Mouse (Mus musculus) liver, postnatal 0 days (tissue): ENCODE data around the gene Ptch2. TPM values are rescaled to one million over a fixed set of nuclear protein-coding genes. Genes with fewer than 3 reads are reported as not detected.

ENCODE experiments used
- ATAC-seq: fragments of 200-750 bp; cut with Nextera tagmentation; 2 replicates; pipeline ENCODE4 v1.8.0; 2017; ENCODE audit warnings: mild to moderate bottlenecking, moderate library complexity
- DNase-seq: peaks from one replicate; pipeline ENCODE4 v3.0.0-alpha.2; 2016
- H3K27ac ChIP-seq: fragments of 300-500 bp; sonication (generic); 2 replicates; pipeline ENCODE4 v1.5.1; 2014; ENCODE audit warnings: antibody characterized with exemption, moderate library complexity, mild to moderate bottlenecking, low read depth
- H3K27me3 ChIP-seq: fragments of 300-500 bp; sonication (generic); 2 replicates; pipeline ENCODE4 v1.6.1; 2014; ENCODE audit warnings: low read length, control low read depth, mixed read lengths; ENCODE audit not compliant: insufficient read depth
- H3K36me3 ChIP-seq: fragments of 300-500 bp; sonication (generic); replicated peaks from 2 replicates; pipeline ENCODE4 v1.6.1; 2014; ENCODE audit warnings: mild to moderate bottlenecking, control low read depth, low read length, moderate library complexity, mixed read lengths; ENCODE audit not compliant: insufficient read depth
- H3K4me1 ChIP-seq: fragments of 300-500 bp; sonication (generic); 2 replicates; pipeline ENCODE4 v1.6.1; 2014; ENCODE audit warnings: antibody characterized with exemption, mild to moderate bottlenecking, control low read depth; ENCODE audit not compliant: insufficient read depth
- H3K4me2 ChIP-seq: fragments of 300-500 bp; sonication (generic); 2 replicates; pipeline ENCODE4 v1.6.1; 2014; ENCODE audit warnings: low read depth, mild to moderate bottlenecking, low read length, moderate library complexity, mixed read lengths
- H3K4me3 ChIP-seq: fragments of 300-500 bp; sonication (generic); 2 replicates; pipeline ENCODE4 v1.5.1; 2014; ENCODE audit warnings: low read depth, low read length
- H3K9ac ChIP-seq: fragments of 300-500 bp; sonication (generic); replicated peaks from 2 replicates; pipeline ENCODE4 v1.6.1; 2014; ENCODE audit warnings: mild to moderate bottlenecking, moderate library complexity
- H3K9me3 ChIP-seq: fragments of 300-500 bp; sonication (generic); 2 replicates; pipeline ENCODE4 v1.6.1; 2016; ENCODE audit warnings: mild to moderate bottlenecking, control low read depth, low read length, mixed read lengths
- CTCF ChIP-seq: sonication (generic); IDR thresholded peaks from 2 replicates; pipeline ENCODE4 v1.5.1; 2016; ENCODE audit warnings: antibody characterized with exemption, low read depth
- EP300 ChIP-seq: IDR thresholded peaks from 2 replicates; pipeline ENCODE4 v1.6.1; 2016; ENCODE audit warnings: antibody characterized with exemption, low read depth, mild to moderate bottlenecking
- WGBS: fragments of 180-500 bp; shearing (Covaris S2); extraction: QIAGEN DNeasy Blood & Tissue Kit; methylation state at CpG from one replicate; pipeline ENCODE4 v1.1.7; 2014; ENCODE audit not compliant: insufficient replicate concordance; 5-methylcytosine and 5-hydroxymethylcytosine counted together
- polyA plus RNA-seq: library from polyadenylated mRNA; unstranded; fragments of >200 nt; fragmentation: Nextera tagmentation; extraction: Ambion mirVana; gene quantifications from 2 replicates; pipeline ENCODE4 v1.2.1, GENCODE M21; 2015

Gene Ptch2
- polyA plus RNA-seq, 1 experiment from 2014 or later = 0.52 TPM

- DNase-seq = no peak
- TF ChIP-seq EP300 (no peak), CTCF (no peak)
- peaks cover 25% of the 10 kb centered on the region for H3K36me3 ChIP-seq
- 81% methylated on average over 6 of the region's 6 CpGs for WGBS
- no peak for ATAC-seq
- H3K27ac ChIP-seq = no peak overlapping the region
- H3K27me3 ChIP-seq = peaks cover 17% of the 10 kb centered on the region
- peaks cover 39% of the 10 kb centered on the region for H3K4me1 ChIP-seq
- H3K4me2 ChIP-seq = no peak overlapping the region
- no peak overlapping the region for H3K4me3 ChIP-seq
- no peak overlapping the region for H3K9ac ChIP-seq
- no peaks in the 10 kb centered on the region for H3K9me3 ChIP-seq
Measured at GRCm38 (mm10) chr4:117130790-117131189, 34.9 kb downstream of the Ptch2 start.

- WGBS = 84% methylated on average over 6 of the region's 6 CpGs
Measured at GRCm38 (mm10) chr4:117131198-117131597, 35.3 kb downstream of the Ptch2 start.

GRCm38 (mm10) chr4:117131890-117132793, 36.3 kb downstream of the Ptch2 start:
- Histone ChIP-seq H3K27ac (no peak overlapping the region), H3K9ac (peak overlapping the region; percentile 88), H3K27me3 (peaks cover 17% of the 10 kb centered on the region), H3K36me3 (peaks cover 25% of the 10 kb centered on the region), H3K4me3 (peak overlapping the region; percentile 92), H3K9me3 (no peaks in the 10 kb centered on the region), H3K4me2 (peak overlapping the region; percentile 98), H3K4me1 (peaks cover 33% of the 10 kb centered on the region)
- ATAC-seq (no peak), DNase-seq (no peak)
- TF ChIP-seq CTCF = no peak
- TF ChIP-seq EP300 = no peak
- WGBS = 55% methylated on average over 7 of the region's 7 CpGs

More at GRCm38 (mm10) chr4:117131198-117131597, 35.3 kb downstream of the Ptch2 start:
- ATAC-seq (no peak), DNase-seq (no peak)
- Histone ChIP-seq H3K36me3 (peaks cover 25% of the 10 kb centered on the region), H3K9ac (no peak overlapping the region), H3K4me3 (0 out of 2 replicates have a peak overlapping the region, but pooled peaks have one; percentile 92), H3K4me2 (peak overlapping the region; percentile 98; the same call in 1 of the 2 replicates), H3K27me3 (peaks cover 17% of the 10 kb centered on the region), H3K27ac (no peak overlapping the region), H3K4me1 (peaks cover 39% of the 10 kb centered on the region), H3K9me3 (no peaks in the 10 kb centered on the region)
- no peak for TF ChIP-seq CTCF
- TF ChIP-seq EP300 = no peak

- no peak for TF ChIP-seq EP300
- TF ChIP-seq CTCF = no peak
Measured at GRCm38 (mm10) chr4:117132794-117133143, 36.9 kb downstream of the Ptch2 start.

GRCm38 (mm10) chr4:117133366-117133796, 37.5 kb downstream of the Ptch2 start:
- Histone ChIP-seq H3K27me3 (peaks cover 17% of the 10 kb centered on the region), H3K4me3 (peak overlapping the region; percentile 92), H3K4me2 (peak overlapping the region; percentile 98), H3K4me1 (peaks cover 30% of the 10 kb centered on the region), H3K36me3 (peaks cover 19% of the 10 kb centered on the region), H3K27ac (peak overlapping the region; percentile 72; the same call in 1 of the 2 replicates), H3K9me3 (no peaks in the 10 kb centered on the region), H3K9ac (peak overlapping the region; percentile 88)
- WGBS = under 1% methylated on average over 41 of the region's 42 CpGs
- DNase-seq (no peak), ATAC-seq (no peak)
- TF ChIP-seq EP300 = no peak
- TF ChIP-seq CTCF = no peak

More at GRCm38 (mm10) chr4:117132794-117133143, 36.9 kb downstream of the Ptch2 start:
- H3K9me3 ChIP-seq = no peaks in the 10 kb centered on the region
- peaks cover 30% of the 10 kb centered on the region for H3K4me1 ChIP-seq
- H3K27ac ChIP-seq = no peak overlapping the region
- H3K4me3 ChIP-seq = peak overlapping the region; percentile 92
- no peak for ATAC-seq
- WGBS = 33% methylated on average over 11 of the region's 11 CpGs
- H3K36me3 ChIP-seq = peaks cover 25% of the 10 kb centered on the region
- H3K4me2 ChIP-seq = peak overlapping the region; percentile 98
- peak overlapping the region; percentile 88 for H3K9ac ChIP-seq
- no peak for DNase-seq
- H3K27me3 ChIP-seq = peaks cover 17% of the 10 kb centered on the region

GRCm38 (mm10) chr4:117133817-117134600, 38.1 kb downstream of the Ptch2 start, which contains the start of gene Plk3:
Gene Plk3, minus strand, starts transcription at chr4:117133963.
- H3K4me1 ChIP-seq = peaks cover 30% of the 10 kb centered on the region
- peak within 1 kb of the TSS; percentile 88 for H3K9ac ChIP-seq
- 3% methylated on average over 41 of the region's 48 CpGs for WGBS
- H3K4me3 ChIP-seq = peak within 1 kb of the TSS; percentile 92
- peak; percentile 71 for ATAC-seq
- H3K4me2 ChIP-seq = peak within 1 kb of the TSS; percentile 98
- H3K27ac ChIP-seq = peak within 1 kb of the TSS; percentile 85
- peaks cover 13% of the 10 kb centered on the region for H3K36me3 ChIP-seq
- DNase-seq = peak; percentile 98
- TF ChIP-seq EP300 (peak; percentile 37; the same call in 1 of the 2 replicates), CTCF (peak; percentile 15; the same call in 1 of the 2 replicates)
- H3K27me3 ChIP-seq = peaks cover 17% of the 10 kb centered on the region
- H3K9me3 ChIP-seq = no peaks in the 10 kb centered on the region
